ENCODE assay signal across 21 mouse cellular contexts in genomic region chr7:30596093-30596492, GRCm38 (mm10). TPM values are rescaled to one million over a fixed set of nuclear protein-coding genes. Genes with fewer than 3 reads are reported as not detected.
A peak's percentile ranks its signal among the peaks of the same experiment; 100 is the strongest.
DNase-seq lines count a peak whose midpoint lies in the region; ATAC-seq and TF ChIP-seq lines count a peak whose summit lies in the region.
"Had no signal": no experiment of that assay in that cellular context is flagged by ENCODE, and none has a peak within 500 bp of the region (broad histone marks: within the 10 kb centered on the region; RNA-seq: fewer than 3 reads in every experiment).

No protein-coding gene starts in this region.

- no peak for DNase-seq in lung, adult 2 months
- DNase-seq in testis, postnatal 14 days (ENCODE audit: low spot score) = no peak
- DNase-seq in layer of hippocampus, adult 2 months (ENCODE audit: low spot score in 2 of 2) = no peak
- DNase-seq: adrenal gland, adult 8-10 months; adrenal gland, postnatal 14 days; adrenal gland, postnatal 36 days; cerebellum, adult 11-12 months; cerebellum, adult 2 months; cerebellum, adult 9-10 months; cerebellum, postnatal 10 days; cerebellum, postnatal 25 days; forebrain, postnatal 0 days had no signal

- no peak overlapping the region for H3K9ac ChIP-seq in lung, embryonic 16.5 days (ENCODE audit: low read length)
- H3K9ac ChIP-seq: embryonic facial prominence, embryonic 12.5 days; forebrain, embryonic 13.5 days; forebrain, embryonic 15.5 days; forebrain, postnatal 0 days had no signal

- TF ChIP-seq POLR2A in lung, adult 2 months (IDR thresholded peaks at IDR 0.05; ENCODE audit: borderline replicate concordance, extremely low read depth, low read depth, low read length) = no peak
- no peak for TF ChIP-seq POLR2A in testis, adult 2 months (IDR thresholded peaks at IDR 0.05; ENCODE audit: control insufficient read depth, low read depth, low read length)

- TF ChIP-seq CTCF in lung, adult 2 months (IDR thresholded peaks at IDR 0.05; ENCODE audit: insufficient read depth, low read length) = no peak
- TF ChIP-seq CTCF in testis, adult 2 months (IDR thresholded peaks at IDR 0.05; ENCODE audit: control insufficient read depth, insufficient read depth, insufficient replicate concordance, low read depth, low read length) = no peak
- no peak for TF ChIP-seq CTCF in layer of hippocampus, adult 2 months (conservative IDR thresholded peaks at IDR 0.05)

- H3K9me3 ChIP-seq in lung, embryonic 16.5 days (ENCODE audit: control insufficient read depth, low read length) = no peaks in the 10 kb centered on the region
- H3K9me3 ChIP-seq: embryonic facial prominence, embryonic 10.5 days; forebrain, embryonic 13.5 days; forebrain, embryonic 15.5 days; G1E had no signal

- H3K4me2 ChIP-seq in lung, embryonic 16.5 days (ENCODE audit: low read depth, low read length) = no peak overlapping the region
- H3K4me2 ChIP-seq: embryonic facial prominence, embryonic 12.5 days; forebrain, embryonic 13.5 days; forebrain, embryonic 15.5 days had no signal

- WGBS in lung, embryonic 16.5 days = 62% methylated on average over 5 of the region's 5 CpGs
- 56% methylated on average over 5 of the region's 5 CpGs for WGBS in lung, adult 2 months

- H3K4me1 ChIP-seq in lung, embryonic 16.5 days (replicated peaks; ENCODE audit: control insufficient read depth, insufficient read depth, low read length) = peaks cover 10% of the 10 kb centered on the region
- H3K4me1 ChIP-seq in lung, adult 2 months (ENCODE audit: control insufficient read depth, insufficient read depth, low read length) = peaks cover 7% of the 10 kb centered on the region
- H3K4me1 ChIP-seq in testis, adult 2 months (ENCODE audit: control insufficient read depth, insufficient read depth, low read length) = peaks cover 28% of the 10 kb centered on the region
- H3K4me1 ChIP-seq: embryonic facial prominence, embryonic 12.5 days had no signal

- ATAC-seq in lung, embryonic 16.5 days (ENCODE audit: low read depth) = no peak
- ATAC-seq: activated CD4-positive, CD25-positive, alpha-beta regulatory T cell, adult 4 months; forebrain, embryonic 13.5 days; forebrain, embryonic 15.5 days; forebrain, postnatal 0 days; Patski had no signal

- no peaks in the 10 kb centered on the region for H3K27me3 ChIP-seq in lung, embryonic 16.5 days (ENCODE audit: control insufficient read depth, insufficient read depth, low read depth, low read length)
- no peaks in the 10 kb centered on the region for H3K27me3 ChIP-seq in testis, adult 2 months (ENCODE audit: control insufficient read depth, insufficient read depth, low read length)
- H3K27me3 ChIP-seq: embryonic facial prominence, embryonic 12.5 days; forebrain, embryonic 13.5 days; forebrain, embryonic 15.5 days; Patski had no signal

- peak overlapping the region; percentile 82 for H3K27ac ChIP-seq in lung, embryonic 16.5 days (ENCODE audit: low read length)
- H3K27ac ChIP-seq in testis, adult 2 months (ENCODE audit: control insufficient read depth, insufficient read depth, low read depth, low read length) = no peak overlapping the region
- H3K27ac ChIP-seq in layer of hippocampus, adult 2 months = no peak overlapping the region
- H3K27ac ChIP-seq: embryonic facial prominence, embryonic 10.5 days; embryonic facial prominence, embryonic 12.5 days; forebrain, embryonic 13.5 days; forebrain, embryonic 15.5 days had no signal

- H3K36me3 ChIP-seq in lung, embryonic 16.5 days (ENCODE audit: control insufficient read depth, insufficient read depth, low read length) = no peaks in the 10 kb centered on the region
- H3K36me3 ChIP-seq in testis, adult 2 months (ENCODE audit: control insufficient read depth, insufficient read depth, low read length) = peaks cover 2% of the 10 kb centered on the region
- H3K36me3 ChIP-seq: embryonic facial prominence, embryonic 10.5 days; embryonic facial prominence, embryonic 12.5 days; forebrain, embryonic 15.5 days had no signal

- no peak overlapping the region for H3K4me3 ChIP-seq in lung, embryonic 16.5 days (ENCODE audit: low read length)
- no peak overlapping the region for H3K4me3 ChIP-seq in lung, adult 2 months (replicated peaks; ENCODE audit: extremely low read depth, low read depth, low read length)
- H3K4me3 ChIP-seq in testis, adult 2 months (ENCODE audit: control insufficient read depth, low read depth, low read length) = peak overlapping the region; percentile 52
- no peak overlapping the region for H3K4me3 ChIP-seq in layer of hippocampus, adult 2 months
- H3K4me3 ChIP-seq: embryonic facial prominence, embryonic 10.5 days; embryonic facial prominence, embryonic 12.5 days; forebrain, embryonic 13.5 days; forebrain, embryonic 15.5 days had no signal

RNA-seq across cellular contexts. Expression of gene Zbtb32, which starts 2.6 kb away (rescaled TPM):
- polyA plus RNA-seq in lung, embryonic 16.5 days (2015; fragmentation: Nextera tagmentation; extraction: Ambion mirVana) = 4.5 and 4.6 TPM in 2 replicates
- 5.1 and 5.7 TPM in 2 replicates for polyA plus RNA-seq in lung, adult 2 months (2012; rRNA removed)
- 180 and 203 TPM in 2 replicates for polyA plus RNA-seq in testis, adult 2 months (2012; rRNA removed)
- total RNA-seq in layer of hippocampus, adult 2 months (2021) = not detected
- total RNA-seq: forebrain, postnatal 0 days had no signal
- polyA plus RNA-seq: cerebellum, adult 2 months had no signal

RNA-seq across cellular contexts. Expression of gene Kmt2b, which starts 7.6 kb away (rescaled TPM):
- 8.7 and 10.0 TPM in 2 replicates for polyA plus RNA-seq in lung, embryonic 16.5 days (2015; fragmentation: Nextera tagmentation; extraction: Ambion mirVana)
- 49.9 and 58.6 TPM in 2 replicates for polyA plus RNA-seq in lung, adult 2 months (2012; rRNA removed)
- polyA plus RNA-seq in testis, adult 2 months (2012; rRNA removed) = 56.1 and 61.0 TPM in 2 replicates
- total RNA-seq in layer of hippocampus, adult 2 months (2021) = 10 to 100 TPM; 49.8 to 57.5 TPM

RNA-seq across cellular contexts. Expression of gene Upk1a, which starts 16.6 kb away (rescaled TPM):
- polyA plus RNA-seq in lung, embryonic 16.5 days (2015; fragmentation: Nextera tagmentation; extraction: Ambion mirVana) = 1.8 and 1.9 TPM in 2 replicates
- polyA plus RNA-seq in lung, adult 2 months (2012; rRNA removed) = 8.5 and 8.6 TPM in 2 replicates
- 6.5 TPM in 2 replicates for polyA plus RNA-seq in testis, adult 2 months (2012; rRNA removed)
- total RNA-seq in layer of hippocampus, adult 2 months (2021) = under 1 TPM in 1 of 2 experiments, not detected in 1; 0.69 TPM

RNA-seq across cellular contexts. Expression of gene Cox6b1, which starts 29.9 kb away (rescaled TPM):
- 902 and 945 TPM in 2 replicates for polyA plus RNA-seq in lung, embryonic 16.5 days (2015; fragmentation: Nextera tagmentation; extraction: Ambion mirVana)
- 183 and 273 TPM in 2 replicates for polyA plus RNA-seq in lung, adult 2 months (2012; rRNA removed)
- polyA plus RNA-seq in testis, adult 2 months (2012; rRNA removed) = 51.8 and 74.9 TPM in 2 replicates
- total RNA-seq in layer of hippocampus, adult 2 months (2021) = 100 to 1,000 TPM; 552 to 568 TPM

RNA-seq across cellular contexts. Expression of gene Igflr1, which starts 30.9 kb away (rescaled TPM):
- polyA plus RNA-seq in lung, embryonic 16.5 days (2015; fragmentation: Nextera tagmentation; extraction: Ambion mirVana) = 4.2 and 6.4 TPM in 2 replicates
- 9.6 and 12.0 TPM in 2 replicates for polyA plus RNA-seq in lung, adult 2 months (2012; rRNA removed)
- polyA plus RNA-seq in testis, adult 2 months (2012; rRNA removed) = 0.80 and 1.0 TPM in 2 replicates
- total RNA-seq in layer of hippocampus, adult 2 months (2021) = 1 to 10 TPM; 6.4 to 6.5 TPM
- total RNA-seq: forebrain, postnatal 0 days; G1E had no signal

Comparison
In these comparisons a context has a peak if more than half of its experiments do, and no peak if none do; other contexts are left out.
1. RNA of gene Zbtb32, which starts 2.6 kb away (polyA plus RNA-seq): 180 to 203 TPM in testis, adult 2 months; 5.1 to 5.7 TPM in lung, adult 2 months and 4.5 to 4.6 TPM in lung, embryonic 16.5 days; every median in the first group is over 10 times any median in the second.